Mouse (Mus musculus) brown adipose tissue, adult 24 weeks (tissue): Measurements from ENCODE around the gene Cdpf1. TPM values are rescaled to one million over a fixed set of nuclear protein-coding genes. Genes with fewer than 3 reads are reported as not detected.
"Not testable (repeated sequence)": the region's sequence is repeated elsewhere in the genome, so short reads cannot be mapped to it uniquely, and the experiment has no call there.

ENCODE experiments used
- H3K27ac ChIP-seq: fragments of 200-500 bp; replicated peaks from 2 replicates; pipeline ENCODE4 v1.5.1; 2012; ENCODE audit warnings: low read depth, mild to moderate bottlenecking, low read length
- H3K4me1 ChIP-seq: fragments of 200-500 bp; 2 replicates; pipeline ENCODE4 v1.6.1; 2012; ENCODE audit warnings: low read length, mixed read lengths; ENCODE audit not compliant: control insufficient read depth, insufficient read depth, insufficient read length
- H3K4me3 ChIP-seq: fragments of 200-500 bp; 2 replicates; pipeline ENCODE4 v1.5.1; 2012; ENCODE audit warnings: low read depth, mild to moderate bottlenecking, low read length, moderate library complexity; ENCODE audit not compliant: insufficient read depth
- polyA plus RNA-seq: library from polyadenylated mRNA; stranded (reverse); fragments of >200 nt; gene quantifications from 2 replicates; pipeline ENCODE4 v1.2.4, GENCODE M21; 2012; ENCODE audit not compliant: missing spikeins, insufficient read depth, insufficient read length

Cdpf1 gene
- polyA plus RNA-seq, 1 experiment, result 29.8 TPM

DNA sequence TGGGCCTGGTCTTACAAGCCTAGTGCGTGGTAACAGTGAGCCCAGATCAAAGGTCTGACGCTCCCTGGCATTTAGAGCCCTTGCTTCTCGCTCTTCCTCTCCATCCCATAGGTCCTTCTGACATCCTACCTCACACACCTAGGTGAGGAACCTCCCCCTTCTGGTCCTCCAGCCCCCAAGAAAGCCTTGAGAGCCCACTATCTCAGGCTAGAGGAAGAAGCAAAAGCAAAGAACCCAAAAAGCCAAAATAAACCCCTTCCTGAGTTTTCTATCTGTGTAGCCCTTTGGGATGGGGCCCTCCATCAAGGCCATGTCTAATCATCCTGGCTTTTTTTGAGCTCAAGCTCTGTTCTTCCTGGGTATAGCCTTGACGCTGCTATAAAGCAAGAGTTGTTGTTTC is 23.4 kb downstream of the Cdpf1 start:
- Histone ChIP-seq H3K27ac (0 out of 2 replicates have a peak overlapping the region, but pooled peaks have one; percentile 62), H3K4me3 (no peak overlapping the region)

DNA sequence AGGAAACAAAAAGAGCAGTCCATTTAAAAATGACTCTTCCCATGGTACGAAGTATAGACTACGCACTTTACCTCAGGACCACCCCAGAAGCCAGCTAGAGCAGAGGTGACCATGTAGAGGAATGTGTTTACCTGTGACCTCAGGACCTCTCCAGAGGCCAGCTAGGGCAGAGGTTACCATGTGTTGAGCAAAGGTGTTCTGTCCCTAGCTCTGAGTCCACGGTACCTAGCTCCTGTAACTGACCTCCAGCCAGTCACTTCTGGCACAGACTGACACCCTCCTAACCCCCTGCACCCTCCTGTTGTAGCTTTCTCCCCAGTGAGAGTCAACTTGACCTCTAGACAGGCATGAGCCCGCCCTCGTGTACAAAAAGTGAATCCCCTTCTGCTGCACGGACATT is 24.0 kb downstream of the Cdpf1 start:
- H3K4me3 ChIP-seq, result no peak overlapping the region
- peaks cover 6% of the 10 kb centered on the region for H3K4me1 ChIP-seq
- peak overlapping the region; percentile 62 for H3K27ac ChIP-seq

More for the DNA sequence above, 23.4 kb downstream of the Cdpf1 start:
- H3K4me1 ChIP-seq, result peaks cover 6% of the 10 kb centered on the region

DNA sequence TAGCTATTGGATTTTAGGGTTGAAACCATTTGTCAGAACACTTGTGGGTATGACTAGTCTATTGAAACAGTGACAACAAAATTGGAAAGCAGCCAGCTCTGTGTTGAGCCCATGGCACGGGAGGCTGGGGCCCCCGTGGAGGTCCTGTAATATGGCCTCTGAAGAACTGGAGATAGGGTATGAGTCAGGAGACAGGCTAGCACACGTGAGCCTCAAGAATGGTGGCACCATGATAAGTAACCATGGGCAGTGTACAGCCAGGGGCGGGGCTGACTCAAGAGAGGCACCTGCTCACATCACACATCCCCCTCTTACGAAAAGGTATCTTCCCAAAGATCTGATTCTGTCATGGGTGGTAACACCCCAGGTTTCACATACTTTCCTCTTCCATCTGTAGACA is 24.8 kb downstream of the Cdpf1 start:
- Histone ChIP-seq H3K4me3 (no peak overlapping the region), H3K27ac (peak overlapping the region; percentile 62; the same call in 1 of the 2 replicates), H3K4me1 (peaks cover 6% of the 10 kb centered on the region)

DNA sequence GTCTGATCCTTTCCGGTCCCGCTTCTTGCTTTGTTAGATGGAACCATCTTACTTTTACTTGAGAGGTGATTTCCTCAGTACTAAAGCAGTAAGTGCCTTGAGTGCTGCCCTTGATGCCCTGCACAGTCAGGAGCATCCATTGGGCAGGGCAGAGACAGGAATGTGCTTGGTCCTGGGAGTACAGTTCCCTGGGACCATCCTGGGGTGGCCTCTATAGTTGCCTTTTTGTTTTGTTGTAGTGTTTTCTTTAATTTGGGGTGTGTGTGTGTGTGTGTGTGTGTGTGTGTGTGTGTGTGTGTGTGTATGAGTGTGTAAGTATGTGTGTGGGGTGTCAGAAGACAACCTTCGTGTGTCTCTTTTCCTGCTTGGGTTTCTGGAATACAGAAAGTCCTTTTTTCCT is 27.2 kb downstream of the Cdpf1 start:
- Histone ChIP-seq H3K27ac (no peak overlapping the region), H3K4me1 (peaks cover 6% of the 10 kb centered on the region), H3K4me3 (no peak overlapping the region)

DNA sequence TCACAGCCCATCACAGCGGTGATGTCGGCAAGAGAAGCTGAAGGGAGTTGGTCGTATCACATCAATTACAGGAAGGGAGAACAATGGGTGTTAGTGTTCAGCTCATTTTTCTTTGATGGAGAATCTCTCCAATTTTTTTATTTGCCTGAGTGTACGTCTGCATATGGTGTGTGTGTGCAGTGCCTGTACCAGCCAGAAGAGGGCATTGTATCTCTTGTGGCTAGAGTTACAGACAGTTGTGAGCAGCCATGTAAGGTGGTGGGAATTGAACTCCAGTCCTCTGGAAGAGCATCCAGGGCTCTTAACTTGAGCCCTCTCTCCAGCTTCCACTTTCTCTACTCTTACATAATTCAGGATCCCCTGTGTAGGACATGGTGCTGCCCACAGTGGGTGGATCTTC is 28.4 kb downstream of the Cdpf1 start:
- Histone ChIP-seq H3K4me1 (peaks cover 6% of the 10 kb centered on the region), H3K27ac (no peak overlapping the region), H3K4me3 (no peak overlapping the region)

DNA sequence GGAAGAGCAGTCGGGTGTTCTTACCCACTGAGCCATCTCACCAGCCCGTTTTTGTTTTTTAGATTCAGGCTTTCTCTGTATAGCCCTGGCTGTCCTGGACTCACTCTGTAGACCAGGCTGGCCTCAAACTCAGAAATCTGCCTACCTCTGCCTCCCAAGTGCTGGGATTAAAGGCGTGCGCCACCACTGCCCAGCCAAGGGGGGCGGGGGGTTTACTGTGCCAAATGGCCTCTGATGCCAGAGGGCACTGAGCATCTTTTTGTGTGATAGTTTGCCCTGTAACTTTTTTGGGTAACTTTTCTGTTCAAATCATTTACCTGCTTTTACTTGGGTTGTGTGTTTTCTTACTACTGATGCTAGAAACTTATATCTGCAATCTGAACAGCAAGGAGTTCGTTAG is 32.6 kb downstream of the Cdpf1 start:
- H3K4me1 ChIP-seq, H3K27ac ChIP-seq, H3K4me3 ChIP-seq: not testable (repeated sequence)

DNA sequence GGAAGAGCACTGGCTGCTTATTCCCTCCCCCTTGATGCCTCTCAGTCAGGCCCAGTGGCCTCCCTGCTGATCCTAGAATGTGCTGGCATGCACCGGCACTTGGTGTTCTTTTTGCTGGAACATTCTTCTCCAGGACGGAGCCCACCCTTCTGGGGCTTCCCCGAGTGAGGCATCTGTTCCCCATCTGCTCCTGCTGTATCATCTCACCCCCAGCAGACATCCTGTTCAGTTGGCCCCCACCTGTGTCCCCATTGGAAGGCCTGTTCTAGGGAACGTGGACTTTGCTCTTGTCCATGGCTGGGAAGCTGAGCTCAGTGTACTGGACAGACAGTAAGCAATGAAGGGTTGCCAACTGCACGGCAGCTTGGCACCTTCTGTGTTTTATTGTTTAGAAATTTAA is 34.7 kb downstream of the Cdpf1 start:
- H3K27ac ChIP-seq, result no peak overlapping the region

DNA sequence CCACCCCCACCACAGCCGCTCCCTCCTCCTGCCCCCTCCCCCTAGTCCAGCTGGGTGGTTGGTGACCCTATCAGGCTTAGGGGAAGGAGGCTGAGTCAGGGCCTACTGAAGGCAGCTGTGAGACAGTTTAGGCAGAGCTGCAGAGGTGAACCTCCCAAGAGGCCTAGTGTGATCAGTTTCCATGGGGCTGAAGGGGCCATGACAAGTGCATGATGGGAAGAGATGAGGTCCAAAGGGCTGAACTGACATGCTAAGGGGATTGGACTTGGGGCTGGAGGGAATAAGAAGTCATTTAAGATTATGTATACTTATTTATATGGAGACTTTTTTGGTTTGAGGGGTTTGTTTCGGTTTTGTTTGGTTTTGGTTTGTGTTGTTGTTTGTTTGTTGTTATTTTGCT is 35.3 kb downstream of the Cdpf1 start:
- H3K4me3 ChIP-seq, result no peak overlapping the region
- H3K4me1 ChIP-seq, result peaks cover 2% of the 10 kb centered on the region; the same call in 1 of the 2 replicates
- no peak overlapping the region for H3K27ac ChIP-seq

More for the DNA sequence above, 34.7 kb downstream of the Cdpf1 start:
- Histone ChIP-seq H3K4me3 (no peak overlapping the region), H3K4me1 (peaks cover 2% of the 10 kb centered on the region; the same call in 1 of the 2 replicates)

DNA sequence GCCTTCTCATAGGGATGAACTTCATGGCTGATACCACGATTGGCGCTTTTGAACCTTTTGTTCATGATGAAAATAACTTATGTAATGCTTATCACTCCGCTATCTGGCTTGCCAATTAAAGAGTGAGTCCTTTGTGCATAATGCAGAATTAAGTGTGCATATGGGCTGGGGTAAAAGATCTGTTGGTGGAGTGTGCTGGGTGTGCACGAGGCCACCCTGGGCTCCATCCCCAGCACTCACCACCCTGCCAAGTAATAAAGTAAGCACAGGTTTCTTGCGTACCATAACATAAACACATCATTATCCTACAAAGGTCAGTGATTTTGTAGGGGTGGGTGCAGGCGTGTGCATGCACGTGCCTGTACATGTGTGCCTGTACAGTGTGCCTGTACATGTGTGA is 36.5 kb downstream of the Cdpf1 start:
- no peak overlapping the region for H3K4me3 ChIP-seq
- peaks cover 2% of the 10 kb centered on the region for H3K4me1 ChIP-seq
- H3K27ac ChIP-seq, result no peak overlapping the region

DNA sequence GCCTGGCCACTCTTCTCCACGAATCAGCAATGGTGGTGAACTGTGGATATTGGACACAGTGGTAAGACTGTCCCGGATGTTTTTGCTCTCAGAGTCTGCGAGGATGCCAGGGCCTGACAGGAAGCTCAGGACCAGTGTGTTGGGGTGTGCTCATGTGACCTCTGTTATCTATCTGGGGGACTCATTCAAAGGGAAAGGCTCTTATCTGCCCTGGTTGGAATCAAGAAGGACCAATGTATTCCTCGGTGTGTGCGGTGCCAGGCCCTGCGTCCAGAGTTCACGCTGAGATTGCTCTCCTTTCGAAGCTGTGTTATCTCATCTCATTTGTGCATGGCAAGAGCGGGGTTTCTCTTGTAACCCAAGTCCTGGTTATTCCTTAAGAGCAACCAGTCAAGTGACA is 37.1 kb downstream of the Cdpf1 start:
- Histone ChIP-seq H3K4me1 (peaks cover 2% of the 10 kb centered on the region), H3K4me3 (no peak overlapping the region), H3K27ac (peak overlapping the region; percentile 46)

DNA sequence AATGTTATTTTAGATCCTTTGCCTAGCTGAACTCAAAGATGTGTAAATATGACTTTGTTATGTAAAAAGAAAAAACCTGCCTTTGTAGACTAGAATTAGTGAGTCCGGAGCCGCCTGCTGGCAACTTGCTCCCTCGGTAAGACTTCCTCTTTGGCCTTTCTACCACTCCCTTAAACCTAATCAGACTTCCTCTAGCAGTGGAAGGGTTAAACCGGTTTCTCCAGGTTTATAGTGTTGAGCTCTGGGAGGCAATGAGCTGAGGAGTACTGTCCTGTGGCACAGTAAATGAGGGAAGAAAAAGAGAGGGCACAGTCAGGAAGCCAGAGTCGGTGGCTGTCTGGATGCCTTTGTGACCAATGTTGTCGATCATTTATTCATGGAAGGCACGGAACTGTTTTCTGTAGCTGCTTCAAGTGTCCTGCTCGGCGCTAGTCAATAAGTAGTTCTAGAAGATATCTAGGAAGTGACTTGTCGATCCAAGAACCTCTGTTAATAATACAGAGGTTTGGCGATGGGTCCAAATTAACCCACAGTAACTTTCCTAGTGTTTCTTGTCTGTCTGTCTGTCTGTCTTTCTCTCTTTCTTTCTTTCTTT is 39.3 kb downstream of the Cdpf1 start:
- Histone ChIP-seq H3K4me1 (peaks cover 5% of the 10 kb centered on the region), H3K4me3 (0 out of 2 replicates have a peak overlapping the region, but pooled peaks have one; percentile 22), H3K27ac (peak overlapping the region; percentile 88)

DNA sequence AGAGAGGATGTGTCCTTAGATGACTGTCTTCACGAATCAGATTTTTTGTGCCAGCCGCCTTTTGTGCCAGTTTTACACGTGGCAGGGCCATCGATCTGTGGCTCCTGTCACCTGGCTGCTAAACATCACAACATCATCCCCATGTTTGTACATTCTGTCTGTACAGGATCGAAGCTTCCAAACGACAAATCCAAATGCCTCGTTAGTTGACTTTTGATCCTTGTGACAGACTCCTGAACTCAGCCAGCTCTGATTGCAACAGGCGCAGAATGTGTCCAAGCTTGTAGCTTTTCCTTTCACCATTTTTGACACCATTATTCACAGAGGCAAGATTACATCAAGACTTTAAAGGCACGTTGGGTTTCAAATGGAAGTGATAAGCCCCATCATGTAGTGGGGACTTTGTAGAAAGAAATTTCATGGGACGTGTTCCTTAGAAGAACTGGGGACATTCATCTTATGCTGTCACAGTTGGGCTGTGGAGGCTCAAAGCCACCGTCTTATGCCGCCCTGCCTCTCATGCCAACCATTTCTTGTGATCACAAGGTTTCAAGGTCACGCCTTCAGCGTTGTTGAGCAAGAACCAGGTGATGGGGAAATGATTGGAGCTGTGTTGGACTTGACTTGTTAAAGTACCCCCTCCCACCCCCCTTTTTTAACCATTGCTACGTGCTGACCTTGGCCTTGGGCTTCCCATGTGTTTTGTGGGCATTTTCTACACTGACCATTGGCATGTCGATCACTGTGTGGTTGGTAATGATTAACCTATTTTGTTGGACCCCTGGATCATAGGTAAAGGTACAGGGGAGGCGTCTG is 40.0 kb downstream of the Cdpf1 start:
- Histone ChIP-seq H3K27ac (peak overlapping the region; percentile 88), H3K4me3 (no peak overlapping the region), H3K4me1 (peaks cover 5% of the 10 kb centered on the region)

DNA sequence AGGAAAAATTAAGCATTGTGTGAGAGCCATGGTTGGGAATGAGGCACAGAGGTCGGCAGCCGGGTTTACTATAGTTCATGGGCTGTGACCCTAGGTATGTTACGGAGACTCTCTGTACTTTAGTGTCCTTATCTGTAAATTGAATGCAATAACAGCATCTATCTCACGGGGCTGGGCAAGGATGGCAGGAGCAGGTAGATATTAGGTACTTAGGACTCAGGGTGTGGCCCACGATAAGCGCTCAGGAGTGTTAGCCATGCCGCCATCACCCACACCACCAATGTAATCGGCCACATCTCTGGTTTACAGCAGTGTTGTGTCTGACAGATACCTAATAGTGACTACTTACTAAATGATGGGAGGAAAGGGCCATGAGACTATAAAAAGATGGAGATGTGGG is 42.5 kb downstream of the Cdpf1 start:
- Histone ChIP-seq H3K27ac (no peak overlapping the region), H3K4me3 (no peak overlapping the region), H3K4me1 (peaks cover 3% of the 10 kb centered on the region)

DNA sequence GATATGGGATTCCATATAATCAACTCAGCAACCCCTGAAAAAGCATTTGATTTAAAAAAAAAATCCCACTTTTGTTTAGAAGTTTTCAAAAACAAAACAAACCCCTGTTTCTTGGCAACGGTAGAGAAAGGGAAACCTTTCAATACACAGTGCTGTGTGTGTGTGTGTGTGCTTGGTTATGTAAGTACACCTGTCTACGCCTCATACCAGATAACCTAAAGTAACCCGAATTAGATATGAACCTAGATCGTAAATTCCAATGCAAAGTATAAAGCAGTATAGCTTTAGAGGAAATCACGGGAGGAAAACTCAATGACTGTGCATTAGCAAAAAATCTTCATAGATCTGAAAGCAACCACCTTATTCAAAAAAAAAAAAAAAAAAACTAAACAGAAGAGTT is 44.8 kb downstream of the Cdpf1 start:
- no peak overlapping the region for H3K4me3 ChIP-seq
- H3K27ac ChIP-seq, result no peak overlapping the region
- H3K4me1 ChIP-seq, result peaks cover 3% of the 10 kb centered on the region

DNA sequence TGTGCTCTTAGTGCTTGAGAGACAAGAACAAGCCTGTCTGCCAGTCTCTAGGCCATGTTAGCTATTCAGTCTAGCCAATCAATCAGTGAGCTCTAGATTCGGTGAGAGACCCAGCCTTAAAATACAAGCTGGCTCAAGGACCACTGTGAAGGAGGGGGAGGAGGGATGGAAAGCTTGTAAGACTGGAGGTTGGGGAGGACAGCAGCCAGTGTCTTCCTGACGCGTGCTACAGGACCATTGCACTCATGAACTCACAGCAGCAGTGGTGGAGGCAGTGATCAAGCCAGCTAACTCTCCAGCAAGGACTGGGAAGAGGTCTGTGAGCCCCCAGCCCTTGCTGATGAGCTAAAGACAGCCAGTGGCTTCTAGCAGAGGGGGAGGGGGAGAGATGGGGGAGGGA is 46.5 kb downstream of the Cdpf1 start:
- peaks cover 3% of the 10 kb centered on the region for H3K4me1 ChIP-seq
- H3K4me3 ChIP-seq, result no peak overlapping the region
- H3K27ac ChIP-seq, result no peak overlapping the region

DNA sequence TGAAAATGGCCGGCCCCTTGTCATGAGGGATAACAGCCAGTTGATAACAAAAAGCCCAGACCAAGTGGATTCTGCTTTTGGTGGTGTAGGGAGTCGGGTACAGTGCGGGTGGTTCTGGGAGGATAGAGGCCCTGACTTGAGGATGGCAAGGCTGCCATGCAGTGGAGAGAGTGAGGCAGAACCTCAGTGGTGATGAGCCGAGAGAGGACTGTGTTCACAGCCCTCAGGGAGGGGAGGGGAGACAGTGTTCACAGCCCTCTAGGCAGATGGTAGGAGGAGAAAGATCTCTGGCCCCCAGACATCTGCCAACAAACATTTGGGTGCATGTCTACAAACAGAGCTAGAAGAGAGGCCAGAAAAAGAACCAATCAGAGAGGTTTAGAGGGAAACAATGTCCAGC is 48.7 kb downstream of the Cdpf1 start:
- Histone ChIP-seq H3K27ac (no peak overlapping the region), H3K4me3 (no peak overlapping the region), H3K4me1 (no peaks in the 10 kb centered on the region; the same call in none of the 2 replicates)
